Mouse (Mus musculus): ENCODE results near the gene Gtse1. TPM values are rescaled to one million over a fixed set of nuclear protein-coding genes. Genes with fewer than 3 reads are reported as not detected.
"Not testable (repeated sequence)": the region's sequence is repeated elsewhere in the genome, so short reads cannot be mapped to it uniquely, and the experiment has no call there.

Gene Gtse1
- polyA plus RNA-seq, 1 experiment from 2014 or later = 23.7 TPM

DNA sequence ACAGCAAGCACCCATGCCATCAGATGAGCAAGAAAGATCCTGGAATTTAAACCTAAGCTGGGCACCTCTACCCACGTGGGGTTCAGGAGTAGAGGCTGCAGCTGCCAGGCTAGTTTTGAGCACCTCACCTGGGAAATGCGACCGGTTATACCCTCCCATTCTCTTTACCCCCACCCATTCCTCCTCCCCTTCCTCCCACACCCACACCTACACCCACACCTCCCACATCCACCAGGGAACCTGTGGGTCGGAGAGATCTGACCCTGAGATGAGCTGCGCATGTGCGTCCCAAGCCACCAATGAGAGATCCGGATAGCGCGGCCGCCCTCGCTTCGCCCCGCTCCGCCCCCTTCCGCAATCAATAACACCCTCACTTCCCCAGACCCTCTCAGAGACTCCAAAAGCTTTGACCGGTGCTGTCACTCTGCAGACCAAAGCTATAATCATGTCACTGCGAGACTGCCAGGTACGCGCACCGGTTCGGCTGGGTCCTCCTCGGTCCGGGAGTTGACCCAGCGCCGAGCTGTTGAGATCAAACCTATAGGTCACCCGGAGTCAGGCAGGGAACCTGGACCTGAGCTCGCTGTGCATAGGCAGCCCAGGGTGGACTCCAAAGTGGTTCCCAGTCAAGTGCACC, 27.5 kb upstream of the Gtse1 start, which contains the start of gene Ttc38:
TSS of gene Ttc38 (plus strand) at position 353 of the 637 bp plus-strand sequence.
- H3K27ac ChIP-seq (replicated peaks) = no peak within 1 kb of the TSS; the same call in 1 of the 2 replicates
- H3K9me3 ChIP-seq = no peaks in the 10 kb centered on the region
- H3K9ac ChIP-seq = peak within 1 kb of the TSS; percentile 82
- WGBS = 1% methylated on average over 27 of the region's 27 CpGs
- peak; percentile 73 for ATAC-seq (ENCODE audit: extremely low read depth, insufficient number of reproducible peaks, low FRiP score, low TSS enrichment)
- H3K4me1 ChIP-seq = peaks cover 11% of the 10 kb centered on the region
- peak within 1 kb of the TSS; percentile 82 for H3K4me2 ChIP-seq
- H3K4me3 ChIP-seq = peak within 1 kb of the TSS; percentile 73
- H3K27me3 ChIP-seq (replicated peaks) = no peaks in the 10 kb centered on the region; the same call in 1 of the 2 replicates
- H3K36me3 ChIP-seq = 0 out of 2 replicates have a peak, but pooled peaks cover 3% of the 10 kb centered on the region

DNA sequence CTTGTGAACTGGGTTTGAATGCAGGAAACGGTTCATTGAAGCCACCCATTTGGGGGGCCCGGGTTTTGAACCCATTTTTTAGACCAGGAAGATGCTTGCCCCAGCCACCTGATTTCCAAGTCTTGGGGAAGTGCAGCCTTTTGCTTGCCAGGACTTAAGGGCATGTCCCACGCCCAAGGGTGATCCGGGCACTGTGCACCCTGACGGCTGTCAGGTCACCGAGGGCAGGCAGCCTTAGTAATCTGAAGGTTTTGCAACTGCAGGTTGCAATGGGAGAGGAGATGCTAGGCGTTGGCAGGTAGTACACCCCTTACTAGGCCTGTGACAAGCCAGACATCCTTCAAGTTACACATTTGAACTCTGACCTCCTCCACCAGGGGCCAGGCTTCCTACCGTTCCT, 26.9 kb upstream of the Gtse1 start:
- 43% methylated on average over 8 of the region's 8 CpGs for WGBS
- H3K4me3 ChIP-seq = peak overlapping the region; percentile 73
- no peak for ATAC-seq (ENCODE audit: extremely low read depth, insufficient number of reproducible peaks, low FRiP score, low TSS enrichment)
- peak overlapping the region; percentile 82 for H3K4me2 ChIP-seq
- 0 out of 2 replicates have a peak, but pooled peaks cover 3% of the 10 kb centered on the region for H3K36me3 ChIP-seq
- no peaks in the 10 kb centered on the region for H3K9me3 ChIP-seq
- peak overlapping the region; percentile 82 for H3K9ac ChIP-seq
- no peak overlapping the region for H3K27ac ChIP-seq (replicated peaks)
- H3K27me3 ChIP-seq (replicated peaks) = no peaks in the 10 kb centered on the region; the same call in 1 of the 2 replicates
- peaks cover 10% of the 10 kb centered on the region for H3K4me1 ChIP-seq

DNA sequence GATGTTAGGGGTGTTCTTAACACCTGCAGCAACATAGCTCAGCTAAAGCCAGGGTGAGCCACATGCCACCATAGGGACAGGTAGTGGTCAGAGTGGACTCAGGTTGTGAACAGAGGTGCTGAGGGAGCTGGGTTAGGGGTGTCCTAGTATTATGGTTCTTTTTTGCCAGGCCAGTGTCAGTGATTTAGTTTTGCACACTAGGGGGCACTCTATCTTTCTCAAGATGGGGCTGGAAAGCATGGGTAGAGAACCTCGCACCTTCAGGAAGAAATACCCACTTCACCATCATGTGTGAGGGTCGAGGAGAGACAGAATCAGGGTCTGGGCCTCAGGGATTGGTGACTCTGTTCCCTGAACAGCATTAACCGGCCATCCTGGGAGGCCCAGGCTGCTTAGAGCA, 24.2 kb upstream of the Gtse1 start:
- Histone ChIP-seq H3K36me3 (0 out of 2 replicates have a peak, but pooled peaks cover 3% of the 10 kb centered on the region), H3K27ac (replicated peaks) (no peak overlapping the region), H3K9ac (no peak overlapping the region), H3K4me1 (peaks cover 10% of the 10 kb centered on the region), H3K27me3 (replicated peaks) (no peaks in the 10 kb centered on the region), H3K4me2 (no peak overlapping the region), H3K4me3 (no peak overlapping the region), H3K9me3 (no peaks in the 10 kb centered on the region)
- 52% methylated on average over 3 of the region's 3 CpGs for WGBS
- no peak for ATAC-seq (ENCODE audit: extremely low read depth, insufficient number of reproducible peaks, low FRiP score, low TSS enrichment)

DNA sequence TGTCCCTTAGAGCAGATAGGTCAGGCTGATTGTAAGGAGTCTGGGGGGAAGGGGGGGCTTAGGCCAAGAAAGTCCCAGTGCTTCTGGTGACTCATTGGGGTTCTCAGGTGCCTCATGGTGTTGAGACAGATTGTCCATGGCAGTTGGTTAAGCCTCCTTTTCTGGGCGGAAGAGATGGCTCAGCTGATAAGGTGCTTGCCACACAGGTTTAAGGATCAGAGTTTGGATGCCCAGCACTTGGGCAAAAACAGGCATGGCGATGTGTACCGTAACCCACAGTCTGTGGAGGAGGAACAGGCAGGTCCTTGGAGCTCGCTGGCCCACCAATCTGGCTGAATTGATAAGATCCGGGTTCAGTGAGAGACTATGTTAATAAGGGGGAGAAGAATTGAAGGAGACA, 22.7 kb upstream of the Gtse1 start:
- Histone ChIP-seq H3K4me1 (peaks cover 4% of the 10 kb centered on the region), H3K9me3 (no peaks in the 10 kb centered on the region), H3K4me3 (no peak overlapping the region), H3K27ac (replicated peaks) (no peak overlapping the region), H3K27me3 (replicated peaks) (no peaks in the 10 kb centered on the region), H3K36me3 (0 out of 2 replicates have a peak, but pooled peaks cover 3% of the 10 kb centered on the region), H3K9ac (no peak overlapping the region), H3K4me2 (no peak overlapping the region)
- 84% methylated on average over 5 of the region's 5 CpGs for WGBS
- no peak for ATAC-seq (ENCODE audit: extremely low read depth, insufficient number of reproducible peaks, low FRiP score, low TSS enrichment)

DNA sequence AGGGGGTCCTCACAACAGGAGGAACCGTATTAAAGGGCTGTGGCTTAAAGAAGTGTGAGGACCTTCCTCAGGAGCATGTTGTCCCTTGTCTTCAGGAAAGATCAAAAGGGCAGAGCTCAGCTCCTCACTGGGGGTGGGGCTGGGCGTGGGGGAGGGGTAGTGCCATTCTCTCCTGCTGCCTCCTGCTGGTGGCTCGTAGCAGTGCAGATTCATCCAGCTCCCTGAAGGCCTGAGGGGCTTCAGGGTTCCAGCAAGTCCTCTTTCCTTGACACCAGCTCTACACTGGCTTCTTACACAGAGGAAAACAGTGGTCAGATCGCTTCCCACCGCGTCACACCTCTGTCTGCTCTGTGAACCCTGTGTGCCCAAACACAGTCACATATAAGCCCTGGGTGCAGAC, 18.6 kb upstream of the Gtse1 start:
- Histone ChIP-seq H3K4me3 (no peak overlapping the region), H3K27me3 (replicated peaks) (no peaks in the 10 kb centered on the region), H3K9ac (no peak overlapping the region), H3K36me3 (0 out of 2 replicates have a peak, but pooled peaks cover 3% of the 10 kb centered on the region), H3K9me3 (no peaks in the 10 kb centered on the region), H3K27ac (replicated peaks) (no peak overlapping the region), H3K4me1 (no peaks in the 10 kb centered on the region; the same call in 1 of the 2 replicates), H3K4me2 (no peak overlapping the region)
- 26% methylated on average over 6 of the region's 6 CpGs for whole genome bisulfite sequencing
- no peak for ATAC-seq (ENCODE audit: extremely low read depth, insufficient number of reproducible peaks, low FRiP score, low TSS enrichment)

DNA sequence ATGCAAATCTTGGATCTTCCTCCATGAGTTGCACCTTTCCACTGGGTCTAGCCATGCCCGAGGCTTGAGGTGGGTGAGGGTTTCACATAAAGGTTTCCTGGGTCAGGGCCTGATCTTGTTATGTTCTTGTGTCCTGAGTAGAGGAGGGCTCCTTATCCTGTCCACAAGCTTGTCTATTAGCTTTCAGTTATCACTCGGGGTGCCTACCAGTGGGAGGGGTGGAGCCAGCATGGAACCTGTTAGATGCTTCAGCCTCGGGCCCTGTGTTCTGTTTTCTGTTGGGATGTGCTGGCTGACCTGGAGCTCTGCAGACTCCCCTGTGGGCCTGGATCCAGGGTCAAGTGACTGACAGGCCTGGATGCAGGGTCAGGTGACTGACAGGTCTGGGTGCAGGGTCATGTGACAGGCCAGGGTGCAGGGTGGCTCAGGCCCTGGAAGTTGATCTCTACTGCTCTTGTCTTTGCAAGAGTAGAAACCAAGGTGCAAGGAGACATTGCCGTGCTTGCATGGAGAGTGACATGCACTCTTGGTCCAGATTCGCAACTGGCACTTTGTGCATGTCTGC, 17.7 kb upstream of the Gtse1 start:
- Histone ChIP-seq H3K4me2 (no peak overlapping the region), H3K4me3 (no peak overlapping the region), H3K36me3 (no peaks in the 10 kb centered on the region), H3K27me3 (replicated peaks) (no peaks in the 10 kb centered on the region), H3K9me3 (no peaks in the 10 kb centered on the region), H3K27ac (replicated peaks) (no peak overlapping the region), H3K4me1 (no peaks in the 10 kb centered on the region; the same call in 1 of the 2 replicates), H3K9ac (no peak overlapping the region)
- WGBS = 66% methylated on average over 5 of the region's 5 CpGs
- ATAC-seq (ENCODE audit: extremely low read depth, insufficient number of reproducible peaks, low FRiP score, low TSS enrichment) = no peak

DNA sequence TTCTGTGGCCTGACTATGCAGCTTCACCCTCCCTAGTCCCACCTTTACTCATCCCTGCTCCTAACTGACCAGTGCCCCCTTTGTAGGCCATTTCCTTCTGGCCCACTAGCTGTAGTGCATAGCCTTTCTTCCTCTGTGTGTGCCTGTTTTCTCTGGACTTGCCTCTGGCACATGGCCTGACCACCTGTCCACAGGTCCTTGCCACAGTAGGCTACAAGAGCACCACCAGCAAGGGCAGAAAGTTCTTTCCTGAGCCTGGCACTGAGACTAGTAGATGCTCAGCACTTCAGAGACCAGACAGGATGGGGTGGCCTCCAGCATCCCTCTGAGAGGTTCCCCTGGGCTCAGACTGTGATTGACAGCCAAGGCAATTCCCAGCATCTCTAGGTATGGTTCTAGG, 14.5 kb upstream of the Gtse1 start:
- Histone ChIP-seq H3K9me3 (no peaks in the 10 kb centered on the region), H3K4me2 (no peak overlapping the region), H3K4me3 (no peak overlapping the region), H3K9ac (no peak overlapping the region), H3K27ac (replicated peaks) (no peak overlapping the region), H3K36me3 (no peaks in the 10 kb centered on the region), H3K4me1 (no peaks in the 10 kb centered on the region; the same call in 1 of the 2 replicates), H3K27me3 (replicated peaks) (no peaks in the 10 kb centered on the region)
- ATAC-seq (ENCODE audit: extremely low read depth, insufficient number of reproducible peaks, low FRiP score, low TSS enrichment) = no peak

DNA sequence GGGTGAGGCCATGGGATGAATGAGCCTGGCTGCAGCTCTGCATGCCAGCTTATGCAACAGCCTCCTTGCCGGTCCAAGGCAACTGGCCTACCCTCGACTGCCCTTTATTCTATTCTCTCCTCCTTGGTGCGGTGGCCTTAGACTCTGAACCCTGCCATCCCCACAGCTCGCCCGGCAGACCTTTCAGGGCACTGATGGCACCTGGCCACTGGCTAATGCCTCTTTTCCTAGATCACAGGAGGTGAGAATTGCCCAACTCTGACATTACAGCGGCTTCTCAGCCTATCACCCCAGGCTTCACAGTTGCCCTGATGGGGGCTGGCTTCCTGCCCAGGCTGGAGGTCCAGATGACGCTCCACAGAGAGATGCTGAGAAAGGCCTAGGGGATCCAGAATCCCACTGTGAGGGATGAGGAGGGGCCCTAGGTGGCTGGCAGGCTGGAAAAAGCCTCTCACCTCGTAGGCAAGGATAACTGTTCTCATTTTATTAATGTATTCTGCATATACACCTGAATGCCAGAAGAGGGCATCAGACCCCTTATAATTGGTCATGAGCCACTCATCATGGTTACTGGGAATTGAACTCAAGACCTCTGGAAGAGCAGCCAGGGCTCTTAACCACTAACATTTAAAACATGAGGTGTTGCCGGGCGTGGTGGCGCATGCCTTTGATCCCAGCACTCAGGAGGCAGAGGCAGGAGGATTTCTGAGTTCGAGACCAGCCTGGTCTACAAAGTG, 7.7 kb upstream of the Gtse1 start:
- Histone ChIP-seq H3K36me3 (peaks cover 2% of the 10 kb centered on the region; the same call in 1 of the 2 replicates), H3K4me1 (no peaks in the 10 kb centered on the region), H3K9me3 (no peaks in the 10 kb centered on the region), H3K27ac (replicated peaks) (no peak overlapping the region), H3K4me2 (no peak overlapping the region), H3K27me3 (replicated peaks) (no peaks in the 10 kb centered on the region), H3K4me3 (no peak overlapping the region), H3K9ac (no peak overlapping the region)
- WGBS = 71% methylated on average over 12 of the region's 12 CpGs
- no peak for ATAC-seq (ENCODE audit: extremely low read depth, insufficient number of reproducible peaks, low FRiP score, low TSS enrichment)

DNA sequence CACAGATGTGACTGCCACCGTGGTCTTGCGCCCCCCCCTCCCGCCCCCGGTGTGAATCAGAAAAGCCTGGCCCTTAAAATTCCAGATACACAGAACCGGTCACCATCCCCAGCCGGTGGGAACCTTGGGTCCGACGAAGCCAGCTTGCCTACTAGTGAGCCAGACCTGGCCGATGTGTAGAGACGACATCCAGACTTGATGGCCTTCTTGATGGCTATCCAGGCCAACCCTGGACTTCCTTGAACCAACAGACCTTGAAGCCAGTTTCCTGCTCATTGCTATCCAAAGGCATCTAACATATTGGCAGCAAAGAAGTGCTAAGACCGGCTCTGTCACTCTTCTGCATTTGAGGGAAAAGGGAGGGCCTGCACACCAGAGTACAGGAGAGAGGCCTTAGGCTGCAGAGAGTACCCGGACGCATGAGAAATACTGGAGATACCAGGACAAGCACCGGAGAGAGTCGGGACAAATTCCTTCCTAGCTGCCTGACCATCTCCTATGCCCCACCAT, 510 bp upstream of the Gtse1 start:
- 0 out of 2 replicates have a peak overlapping the region, but pooled peaks have one; percentile 33 for H3K27ac ChIP-seq (replicated peaks)
- H3K27me3 ChIP-seq (replicated peaks) = no peaks in the 10 kb centered on the region
- H3K36me3 ChIP-seq = peaks cover 29% of the 10 kb centered on the region
- H3K4me1 ChIP-seq = peaks cover 28% of the 10 kb centered on the region
- H3K9me3 ChIP-seq = no peaks in the 10 kb centered on the region
- H3K4me2 ChIP-seq = peak overlapping the region; percentile 93
- no peak for ATAC-seq (ENCODE audit: extremely low read depth, insufficient number of reproducible peaks, low FRiP score, low TSS enrichment)
- peak overlapping the region; percentile 79 for H3K9ac ChIP-seq
- peak overlapping the region; percentile 90 for H3K4me3 ChIP-seq
- 11% methylated on average over 15 of the region's 15 CpGs for WGBS

DNA sequence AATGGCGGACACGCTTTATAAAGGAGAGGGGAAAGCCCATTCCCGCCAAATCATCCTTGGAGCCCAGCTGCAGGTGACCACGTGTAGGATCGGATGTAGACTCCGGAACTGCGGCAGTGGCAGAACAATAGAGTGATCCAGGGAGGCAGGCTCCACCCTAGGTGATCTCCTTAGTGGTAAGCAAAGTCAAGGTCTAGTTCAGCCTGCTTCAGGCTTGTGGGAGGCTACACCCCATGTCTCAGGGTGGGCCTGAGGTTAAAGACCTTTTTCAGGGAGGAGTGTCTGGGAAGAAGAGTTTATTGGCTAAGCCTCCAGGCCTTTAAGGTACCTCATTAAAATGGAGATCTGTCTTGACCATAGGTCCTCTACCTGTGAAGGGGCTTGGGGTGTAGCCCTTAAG, 6.4 kb downstream of the Gtse1 start:
- not testable (repeated sequence) for H3K4me1 ChIP-seq; ATAC-seq (ENCODE audit: extremely low read depth, insufficient number of reproducible peaks, low FRiP score, low TSS enrichment); H3K4me2 ChIP-seq; H3K9ac ChIP-seq; H3K27ac ChIP-seq (replicated peaks); H3K4me3 ChIP-seq; H3K9me3 ChIP-seq; H3K27me3 ChIP-seq (replicated peaks)
- 89% methylated on average over 7 of the region's 7 CpGs for WGBS
- H3K36me3 ChIP-seq = peaks cover 96% of the 10 kb centered on the region

DNA sequence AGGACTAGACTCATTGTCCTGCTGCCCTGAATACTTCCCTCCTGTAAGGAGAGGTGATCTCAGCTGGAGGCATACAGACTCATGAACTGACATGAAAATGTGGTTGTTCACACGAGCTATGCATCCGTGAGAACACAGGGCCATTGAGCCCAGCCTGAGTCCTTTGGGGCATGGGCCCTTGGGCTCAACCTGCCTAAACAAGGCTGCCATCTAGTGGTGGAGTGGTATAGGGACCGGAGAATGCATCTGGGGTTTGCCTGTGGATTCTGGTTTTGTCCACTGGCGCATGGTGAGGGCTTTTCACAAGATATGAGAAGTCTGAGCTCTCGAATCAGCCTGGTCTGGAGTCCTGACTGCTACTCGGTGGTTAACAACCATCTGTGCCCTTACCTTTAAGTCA, 8.2 kb downstream of the Gtse1 start:
- no peak for ATAC-seq (ENCODE audit: extremely low read depth, insufficient number of reproducible peaks, low FRiP score, low TSS enrichment)
- Histone ChIP-seq H3K9me3 (no peaks in the 10 kb centered on the region), H3K4me3 (no peak overlapping the region), H3K36me3 (peaks cover 100% of the 10 kb centered on the region), H3K4me1 (no peaks in the 10 kb centered on the region), H3K9ac (no peak overlapping the region), H3K27me3 (replicated peaks) (no peaks in the 10 kb centered on the region), H3K27ac (replicated peaks) (no peak overlapping the region), H3K4me2 (no peak overlapping the region)
- 45% methylated on average over 6 of the region's 6 CpGs for WGBS
